Mouse (Mus musculus) limb, embryonic 13.5 days (tissue): ENCODE measurements around the gene Bcas1. TPM values are rescaled to one million over a fixed set of nuclear protein-coding genes. Genes with fewer than 3 reads are reported as not detected.

Source experiments
- ATAC-seq: fragments of 200-750 bp; cut with Nextera tagmentation; 2 replicates; pipeline ENCODE4 v1.8.0; 2017; ENCODE audit warnings: low read depth, moderate number of reproducible peaks, moderate TSS enrichment; ENCODE audit not compliant: low FRiP score
- H3K27ac ChIP-seq: fragments of 300-500 bp; sonication (generic); 2 replicates; pipeline ENCODE4 v1.5.1; 2015; ENCODE audit warnings: inconsistent platforms, mild to moderate bottlenecking, moderate library complexity
- H3K27me3 ChIP-seq: fragments of 300-500 bp; sonication (generic); 2 replicates; pipeline ENCODE4 v1.6.1; 2015; ENCODE audit warnings: mild to moderate bottlenecking, inconsistent platforms
- H3K36me3 ChIP-seq: fragments of 300-500 bp; sonication (generic); 2 replicates; pipeline ENCODE4 v1.6.1; 2015; ENCODE audit warnings: inconsistent platforms, mild to moderate bottlenecking, moderate library complexity
- H3K4me1 ChIP-seq: fragments of 300-500 bp; sonication (generic); 2 replicates; pipeline ENCODE4 v1.6.1; 2015; ENCODE audit warnings: inconsistent platforms
- H3K4me2 ChIP-seq: fragments of 300-500 bp; sonication (generic); replicated peaks from 2 replicates; pipeline ENCODE4 v1.6.1; 2015; ENCODE audit warnings: inconsistent platforms, mild to moderate bottlenecking, moderate library complexity
- H3K4me3 ChIP-seq: fragments of 300-500 bp; sonication (generic); 2 replicates; pipeline ENCODE4 v1.5.1; 2015; ENCODE audit warnings: moderate library complexity, mild to moderate bottlenecking, inconsistent platforms
- H3K9ac ChIP-seq: fragments of 300-500 bp; sonication (generic); 2 replicates; pipeline ENCODE4 v1.6.1; 2015; ENCODE audit warnings: mild to moderate bottlenecking, inconsistent platforms
- H3K9me3 ChIP-seq: fragments of 300-500 bp; sonication (generic); 2 replicates; pipeline ENCODE4 v1.6.1; 2016; ENCODE audit warnings: inconsistent platforms
- WGBS: fragments of 180-500 bp; shearing (Covaris S2); methylation state at CpG from one replicate; pipeline ENCODE4 v1.1.7; 2015; 5-methylcytosine and 5-hydroxymethylcytosine counted together
- polyA plus RNA-seq: library from polyadenylated mRNA; unstranded; fragments of >200 nt; fragmentation: Nextera tagmentation; extraction: Ambion mirVana; gene quantifications from 2 replicates; pipeline ENCODE4 v1.2.1, GENCODE M21; 2015

Gene Bcas1
- polyA plus RNA-seq, 1 experiment from 2014 or later, result 0.89 TPM

- ATAC-seq, result no peak; the same call in 1 of the 2 replicates
- Histone ChIP-seq H3K4me2 (peak overlapping the region; percentile 73), H3K27me3 (peaks cover 8% of the 10 kb centered on the region; the same call in 1 of the 2 replicates), H3K4me3 (peak overlapping the region; percentile 44), H3K36me3 (no peaks in the 10 kb centered on the region), H3K4me1 (peaks cover 13% of the 10 kb centered on the region), H3K9ac (peak overlapping the region; percentile 69), H3K9me3 (no peaks in the 10 kb centered on the region), H3K27ac (peak overlapping the region; percentile 65; the same call in 1 of the 2 replicates)
- 26% methylated on average over 18 of the region's 20 CpGs for WGBS
These were observed 107.8 kb downstream of the Bcas1 start for GRCm38 (mm10) chr2:170319533-170320463.

DNA sequence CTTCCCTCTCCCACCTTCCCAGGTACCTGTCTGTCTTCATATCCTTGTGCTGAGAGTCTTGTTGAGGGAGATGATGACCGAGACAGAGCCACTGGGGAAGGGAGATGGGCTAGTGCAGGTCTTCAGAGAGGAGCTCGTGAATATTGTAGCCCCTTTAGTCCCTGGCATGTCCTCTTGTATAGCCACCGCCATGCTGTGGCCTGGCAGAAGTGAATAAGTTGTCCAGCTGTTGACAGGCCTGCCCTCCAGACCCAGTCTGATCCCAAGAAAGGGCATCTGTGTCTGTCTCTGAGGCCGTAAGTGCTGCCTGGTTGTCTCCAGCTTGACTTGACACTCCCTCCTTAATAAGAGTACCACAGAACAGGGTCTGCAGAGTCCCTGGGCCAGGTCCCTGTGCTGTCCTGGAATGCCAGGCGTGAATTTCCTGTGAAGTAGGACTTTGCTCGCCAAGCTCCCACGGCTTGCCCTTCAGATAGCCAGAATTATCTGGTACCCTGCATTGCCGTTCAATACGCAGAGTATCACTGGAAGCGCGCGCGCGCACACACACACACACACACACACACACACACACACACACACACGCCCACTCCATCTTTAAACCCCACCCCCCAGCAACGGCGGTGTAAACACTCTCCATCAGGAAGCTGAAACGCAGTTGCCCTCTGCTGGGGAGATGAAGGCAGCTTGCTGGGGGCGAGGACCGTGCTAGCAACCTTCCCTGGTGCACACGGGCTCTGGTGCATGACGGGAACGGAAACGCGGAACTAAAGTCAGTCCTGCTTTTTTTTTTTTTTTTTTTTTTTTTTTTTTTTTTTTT is 108.7 kb downstream of the Bcas1 start:
- Histone ChIP-seq H3K4me1 (peaks cover 11% of the 10 kb centered on the region), H3K4me3 (peak overlapping the region; percentile 44), H3K9ac (0 out of 2 replicates have a peak overlapping the region, but pooled peaks have one; percentile 21), H3K9me3 (no peaks in the 10 kb centered on the region), H3K27me3 (peaks cover 8% of the 10 kb centered on the region; the same call in 1 of the 2 replicates), H3K27ac (peak overlapping the region; percentile 23; the same call in 1 of the 2 replicates), H3K4me2 (peak overlapping the region; percentile 73), H3K36me3 (no peaks in the 10 kb centered on the region)
- ATAC-seq, result peak; percentile 98
- 9% methylated on average over 25 of the region's 25 CpGs for WGBS

DNA sequence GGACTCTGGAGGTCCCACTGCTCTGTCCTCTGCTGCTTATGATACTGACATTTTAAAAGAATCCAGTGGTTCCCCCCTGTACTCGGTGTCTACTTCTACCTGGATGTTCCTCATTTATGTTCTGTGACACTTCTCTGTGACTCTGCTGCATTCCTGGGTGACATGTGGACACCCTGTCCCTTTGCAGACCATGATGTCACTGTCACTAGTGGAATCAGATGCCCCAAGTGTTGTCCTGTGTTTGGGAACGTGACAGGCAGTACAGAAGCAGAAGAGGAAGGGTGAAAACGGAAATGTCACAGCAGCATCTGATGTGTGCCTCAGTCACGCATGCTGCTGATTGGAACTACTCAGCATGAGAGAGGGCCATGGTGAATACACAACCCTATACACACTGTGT is 110.9 kb downstream of the Bcas1 start:
- H3K27me3 ChIP-seq, result peaks cover 2% of the 10 kb centered on the region; the same call in 1 of the 2 replicates
- H3K27ac ChIP-seq, result no peak overlapping the region
- H3K9ac ChIP-seq, result no peak overlapping the region
- no peak overlapping the region for H3K4me2 ChIP-seq
- H3K36me3 ChIP-seq, result no peaks in the 10 kb centered on the region
- 81% methylated on average over 4 of the region's 4 CpGs for WGBS
- no peaks in the 10 kb centered on the region for H3K9me3 ChIP-seq
- H3K4me1 ChIP-seq, result peaks cover 11% of the 10 kb centered on the region
- ATAC-seq, result no peak
- H3K4me3 ChIP-seq, result no peak overlapping the region

DNA sequence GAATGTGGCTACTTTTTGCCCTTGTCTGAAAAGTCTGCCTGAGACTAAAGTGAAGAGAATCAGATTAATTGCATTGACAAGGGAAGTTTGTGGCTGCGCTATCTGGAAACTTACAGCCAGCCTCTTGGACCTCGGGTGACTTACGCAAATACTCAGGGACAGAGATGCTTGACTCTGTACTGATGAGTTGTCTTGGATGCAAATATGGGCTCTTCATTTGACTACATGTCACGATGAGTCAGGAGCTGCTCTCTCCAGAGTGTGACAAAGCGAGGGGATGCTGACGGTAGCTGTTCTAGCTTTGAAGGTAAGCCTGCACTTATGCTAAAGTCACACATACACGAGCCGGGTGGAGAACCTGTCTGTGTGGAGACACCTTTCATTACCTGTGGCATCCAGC is 111.3 kb downstream of the Bcas1 start:
- no peak for ATAC-seq
- Histone ChIP-seq H3K4me2 (no peak overlapping the region), H3K27ac (no peak overlapping the region), H3K4me1 (peaks cover 11% of the 10 kb centered on the region), H3K9me3 (no peaks in the 10 kb centered on the region), H3K9ac (no peak overlapping the region), H3K4me3 (no peak overlapping the region), H3K36me3 (no peaks in the 10 kb centered on the region), H3K27me3 (no peaks in the 10 kb centered on the region)
- WGBS, result 91% methylated on average over 8 of the region's 8 CpGs

DNA sequence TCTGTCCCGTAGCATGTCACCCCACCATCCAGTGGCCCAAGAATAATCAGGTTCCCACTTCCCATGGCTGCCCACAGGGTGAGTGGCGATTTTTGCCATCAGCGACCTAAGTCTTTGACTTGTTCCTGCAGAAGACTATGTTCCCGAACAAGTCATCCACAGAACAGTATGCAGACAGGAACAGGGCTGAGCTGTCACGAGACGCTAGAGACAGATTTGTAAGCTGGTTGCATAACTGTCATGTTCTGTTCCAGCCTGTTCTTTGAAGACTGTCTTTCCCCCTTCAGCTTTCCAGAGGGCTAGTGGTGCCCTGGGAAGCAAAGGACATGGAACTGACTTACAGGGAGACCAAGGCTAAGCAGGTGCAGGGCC is 116.7 kb downstream of the Bcas1 start:
- Histone ChIP-seq H3K27me3 (no peaks in the 10 kb centered on the region), H3K4me2 (no peak overlapping the region), H3K27ac (no peak overlapping the region), H3K36me3 (no peaks in the 10 kb centered on the region), H3K4me1 (peaks cover 27% of the 10 kb centered on the region), H3K9ac (no peak overlapping the region), H3K4me3 (no peak overlapping the region), H3K9me3 (no peaks in the 10 kb centered on the region)
- 87% methylated on average over 6 of the region's 6 CpGs for WGBS
- no peak for ATAC-seq

GRCm38 (mm10) chr2:170310310-170310987 is 117.2 kb downstream of the Bcas1 start:
- Histone ChIP-seq H3K4me1 (peaks cover 27% of the 10 kb centered on the region), H3K36me3 (no peaks in the 10 kb centered on the region), H3K9me3 (no peaks in the 10 kb centered on the region), H3K9ac (no peak overlapping the region), H3K27ac (no peak overlapping the region), H3K4me2 (no peak overlapping the region), H3K4me3 (no peak overlapping the region), H3K27me3 (no peaks in the 10 kb centered on the region)
- ATAC-seq, result no peak
- WGBS, result 79% methylated on average over 13 of the region's 13 CpGs

DNA sequence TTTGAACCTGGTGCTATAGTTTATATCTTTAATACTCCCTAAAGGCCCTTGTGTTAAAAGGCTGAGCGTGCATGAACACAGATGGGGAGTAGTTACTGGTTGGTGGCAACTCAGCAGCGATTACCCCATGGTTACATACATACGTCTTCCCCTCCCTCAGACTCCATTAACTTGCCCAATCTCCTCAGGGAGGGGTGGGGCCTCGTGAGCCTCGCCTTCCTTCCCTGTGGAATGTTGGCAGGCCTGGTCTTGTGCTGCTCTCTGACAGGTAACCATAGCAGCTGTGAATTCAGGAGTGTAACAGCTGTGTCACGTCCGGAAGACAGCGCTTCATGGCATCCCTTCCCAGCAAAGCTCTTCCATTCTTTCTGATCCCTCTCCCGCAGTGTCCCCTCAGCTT is 118.7 kb downstream of the Bcas1 start:
- peak; percentile 49; the same call in 1 of the 2 replicates for ATAC-seq

DNA sequence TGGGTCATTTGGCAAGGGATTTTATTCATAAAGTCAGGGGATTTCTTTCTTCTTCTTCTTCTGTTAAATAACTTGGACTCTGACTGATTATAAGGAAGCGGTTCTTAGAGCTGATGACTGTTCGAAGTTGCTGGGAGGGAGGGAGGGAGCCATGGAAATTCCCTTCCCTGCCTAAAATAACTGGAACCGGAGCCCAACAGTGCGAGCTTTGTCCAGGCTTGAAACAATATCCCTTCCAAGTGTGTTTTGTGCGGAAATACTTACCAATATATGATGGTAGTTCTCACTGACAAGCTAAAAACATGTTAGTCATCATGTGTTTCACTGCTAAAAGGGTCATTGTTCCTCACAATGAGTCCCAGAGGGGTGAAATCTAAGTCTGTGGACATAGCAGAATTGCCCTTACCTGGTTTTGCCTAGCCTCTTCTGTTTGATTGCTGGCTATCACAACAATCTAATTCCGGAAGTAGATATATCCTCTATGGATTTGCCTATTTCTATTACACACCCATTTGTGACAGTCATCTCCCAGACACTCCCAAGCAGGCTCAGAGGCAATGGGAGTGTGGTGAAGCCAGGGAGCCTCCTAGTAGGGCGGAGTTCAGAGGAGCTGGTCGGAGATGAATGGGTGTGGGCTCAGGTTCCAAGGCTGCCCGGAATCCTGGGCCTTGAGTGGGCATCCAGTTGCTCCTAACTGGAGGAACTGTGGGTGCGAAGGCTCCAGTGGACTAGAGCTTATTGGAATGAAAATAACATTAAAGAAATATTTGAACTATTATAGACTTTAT is 119.4 kb downstream of the Bcas1 start:
- H3K4me3 ChIP-seq, result no peak overlapping the region
- H3K27me3 ChIP-seq, result no peaks in the 10 kb centered on the region
- no peak overlapping the region for H3K9ac ChIP-seq
- 49% methylated on average over 10 of the region's 10 CpGs for WGBS
- H3K36me3 ChIP-seq, result no peaks in the 10 kb centered on the region
- ATAC-seq, result no peak
- H3K4me2 ChIP-seq, result 0 out of 2 replicates have a peak overlapping the region, but pooled peaks have one; percentile 16
- H3K4me1 ChIP-seq, result peaks cover 27% of the 10 kb centered on the region
- H3K9me3 ChIP-seq, result no peaks in the 10 kb centered on the region
- H3K27ac ChIP-seq, result peak overlapping the region; percentile 75

More for the DNA sequence above, 118.7 kb downstream of the Bcas1 start:
- no peaks in the 10 kb centered on the region for H3K27me3 ChIP-seq
- no peak overlapping the region for H3K9ac ChIP-seq
- 0 out of 2 replicates have a peak overlapping the region, but pooled peaks have one; percentile 22 for H3K27ac ChIP-seq
- WGBS, result 32% methylated on average over 9 of the region's 9 CpGs
- H3K4me1 ChIP-seq, result peaks cover 27% of the 10 kb centered on the region
- no peaks in the 10 kb centered on the region for H3K36me3 ChIP-seq
- no peak overlapping the region for H3K4me3 ChIP-seq
- no peak overlapping the region for H3K4me2 ChIP-seq
- no peaks in the 10 kb centered on the region for H3K9me3 ChIP-seq

- Histone ChIP-seq H3K9me3 (0 out of 2 replicates have a peak, but pooled peaks cover 4% of the 10 kb centered on the region), H3K27me3 (no peaks in the 10 kb centered on the region), H3K4me3 (no peak overlapping the region), H3K36me3 (no peaks in the 10 kb centered on the region), H3K4me2 (0 out of 2 replicates have a peak overlapping the region, but pooled peaks have one; percentile 16), H3K4me1 (peaks cover 27% of the 10 kb centered on the region), H3K27ac (no peak overlapping the region; the same call in 1 of the 2 replicates), H3K9ac (no peak overlapping the region)
- 61% methylated on average over 7 of the region's 7 CpGs for WGBS
- ATAC-seq, result no peak
These were observed 120.0 kb downstream of the Bcas1 start for GRCm38 (mm10) chr2:170307589-170308021.

DNA sequence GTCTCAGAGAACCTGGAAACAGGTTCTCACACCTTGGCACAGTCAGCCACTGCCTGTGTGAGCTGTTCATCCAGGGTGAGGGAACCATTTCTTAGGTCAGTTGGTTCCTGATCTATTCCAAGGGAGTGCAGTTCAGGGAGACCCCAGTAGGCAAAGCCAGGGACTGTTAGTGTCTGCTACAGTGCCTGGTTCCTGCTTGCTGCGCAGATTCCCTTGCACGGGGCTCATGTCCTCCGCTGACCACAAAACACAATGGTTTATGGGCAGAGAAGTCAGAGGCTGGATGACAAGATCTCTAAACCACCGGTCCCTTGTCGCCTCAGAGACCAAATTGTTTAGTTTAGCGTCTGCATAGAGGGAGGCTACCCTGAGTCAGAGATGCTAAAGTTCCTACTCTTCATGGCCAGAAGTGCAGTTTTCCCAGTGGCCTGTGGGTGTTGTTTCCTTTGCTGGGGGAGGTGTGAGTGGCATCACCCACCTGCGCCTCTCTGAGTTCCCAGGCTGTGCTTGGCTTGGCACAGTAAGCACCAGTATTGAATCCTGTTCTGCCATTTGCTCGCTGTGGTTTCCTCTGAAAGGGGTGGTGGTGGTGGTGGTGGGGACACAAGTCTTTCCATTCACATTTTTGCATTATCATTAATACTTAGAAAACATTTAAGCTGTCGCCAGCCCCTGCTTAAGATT is 120.9 kb downstream of the Bcas1 start:
- peaks cover 27% of the 10 kb centered on the region for H3K4me1 ChIP-seq
- H3K36me3 ChIP-seq, result no peaks in the 10 kb centered on the region
- no peak overlapping the region for H3K27ac ChIP-seq
- H3K4me3 ChIP-seq, result no peak overlapping the region
- H3K27me3 ChIP-seq, result no peaks in the 10 kb centered on the region
- WGBS, result 73% methylated on average over 9 of the region's 9 CpGs
- no peak for ATAC-seq
- H3K9me3 ChIP-seq, result 0 out of 2 replicates have a peak, but pooled peaks cover 4% of the 10 kb centered on the region
- no peak overlapping the region for H3K9ac ChIP-seq
- no peak overlapping the region for H3K4me2 ChIP-seq
